Comparison of ENCODE assay signal across 27 mouse cellular contexts in genomic region chr3:146304556-146305405, GRCm38 (mm10).
DNase-seq lines count a peak whose midpoint lies in the region; ATAC-seq lines count a peak whose summit lies in the region.
"Had no signal": no experiment of that assay in that cellular context is flagged by ENCODE, and none has a peak within 500 bp of the region (broad histone marks: within the 10 kb centered on the region; RNA-seq: fewer than 3 reads in every experiment).

No protein-coding gene starts in this region.

- WGBS in hindbrain, embryonic 10.5 days: 88% methylated on average over 21 of the region's 21 CpGs
- 85% methylated on average over 21 of the region's 21 CpGs for WGBS in hindbrain, embryonic 11.5 days
- WGBS in neural tube, embryonic 13.5 days: 84% methylated on average over 21 of the region's 21 CpGs
- 80% methylated on average over 21 of the region's 21 CpGs for WGBS in neural tube, embryonic 15.5 days
- 75% methylated on average over 21 of the region's 21 CpGs for WGBS in hindbrain, embryonic 16.5 days

- H3K27ac ChIP-seq in hindbrain, embryonic 10.5 days: 0 out of 2 replicates have a peak overlapping the region, but pooled peaks have one; percentile 8
- no peak overlapping the region for H3K27ac ChIP-seq in hindbrain, embryonic 11.5 days (ENCODE audit: low read depth, low read length)
- H3K27ac ChIP-seq in neural tube, embryonic 13.5 days (replicated peaks): no peak overlapping the region
- no peak overlapping the region for H3K27ac ChIP-seq in neural tube, embryonic 15.5 days (replicated peaks)
- no peak overlapping the region for H3K27ac ChIP-seq in hindbrain, embryonic 16.5 days (ENCODE audit: low read depth, low read length)
- H3K27ac ChIP-seq: embryonic facial prominence, embryonic 10.5 days; embryonic facial prominence, embryonic 15.5 days; forebrain, embryonic 13.5 days; heart, adult 2 months; heart, embryonic 15.5 days; limb, embryonic 12.5 days; liver, embryonic 15.5 days; lung, embryonic 15.5 days had no signal

- no peak for DNase-seq in hindbrain, embryonic 10.5 days (ENCODE audit: low spot score)
- DNase-seq in hindbrain, embryonic 11.5 days (ENCODE audit: low spot score): no peak
- no peak for DNase-seq in lung, postnatal 25 days (ENCODE audit: low spot score)
- DNase-seq in gastrocnemius, adult 8-10 months (ENCODE audit: low spot score in 2 of 2): no peak
- DNase-seq: adrenal gland, adult 8-10 months; B cell, adult 2 months; cerebellum, adult 8-10 months; cerebellum, postnatal 25 days; gastrocnemius, postnatal 25 days; heart, adult 2 months; heart, postnatal 36 days; kidney, adult 9 months; kidney, postnatal 10 days; lung, postnatal 36 days; midbrain, embryonic 14.5 days; thymus, adult 2 months; thymus, postnatal 4 days had no signal

- no peaks in the 10 kb centered on the region for H3K36me3 ChIP-seq in hindbrain, embryonic 10.5 days
- H3K36me3 ChIP-seq in hindbrain, embryonic 11.5 days (ENCODE audit: control insufficient read depth, insufficient read depth, low read length): no peaks in the 10 kb centered on the region
- no peaks in the 10 kb centered on the region for H3K36me3 ChIP-seq in neural tube, embryonic 13.5 days
- H3K36me3 ChIP-seq in neural tube, embryonic 15.5 days: no peaks in the 10 kb centered on the region
- H3K36me3 ChIP-seq in hindbrain, embryonic 16.5 days (ENCODE audit: control insufficient read depth, insufficient read depth, low read length): no peaks in the 10 kb centered on the region
- H3K36me3 ChIP-seq: embryonic facial prominence, embryonic 10.5 days; embryonic facial prominence, embryonic 15.5 days; heart, embryonic 15.5 days; limb, embryonic 12.5 days; liver, embryonic 15.5 days; lung, embryonic 15.5 days had no signal

- H3K4me2 ChIP-seq in hindbrain, embryonic 11.5 days (replicated peaks; ENCODE audit: low read depth, low read length): no peak overlapping the region
- H3K4me2 ChIP-seq in neural tube, embryonic 13.5 days: no peak overlapping the region
- H3K4me2 ChIP-seq in neural tube, embryonic 15.5 days: no peak overlapping the region
- H3K4me2 ChIP-seq in hindbrain, embryonic 16.5 days (ENCODE audit: low read length): no peak overlapping the region
- H3K4me2 ChIP-seq: embryonic facial prominence, embryonic 15.5 days; forebrain, embryonic 13.5 days; heart, embryonic 15.5 days; limb, embryonic 12.5 days; liver, embryonic 15.5 days; lung, embryonic 15.5 days had no signal

- no peak for ATAC-seq in hindbrain, embryonic 11.5 days (ENCODE audit: low FRiP score)
- peak; percentile 67; the same call in 1 of the 2 replicates for ATAC-seq in neural tube, embryonic 13.5 days (ENCODE audit: low read depth)
- ATAC-seq in neural tube, embryonic 15.5 days (ENCODE audit: low FRiP score): no peak
- ATAC-seq in hindbrain, embryonic 16.5 days: peak; percentile 54; the same call in 1 of the 2 replicates
- ATAC-seq: forebrain, embryonic 13.5 days had no signal

- no peaks in the 10 kb centered on the region for H3K27me3 ChIP-seq in hindbrain, embryonic 10.5 days (ENCODE audit: insufficient read depth, poor library complexity, severe bottlenecking)
- H3K27me3 ChIP-seq in hindbrain, embryonic 11.5 days (ENCODE audit: control insufficient read depth, insufficient read depth, low read length): no peaks in the 10 kb centered on the region
- H3K27me3 ChIP-seq in neural tube, embryonic 13.5 days: no peaks in the 10 kb centered on the region
- no peaks in the 10 kb centered on the region for H3K27me3 ChIP-seq in neural tube, embryonic 15.5 days (replicated peaks)
- H3K27me3 ChIP-seq in hindbrain, embryonic 16.5 days (replicated peaks; ENCODE audit: control insufficient read depth, insufficient read depth, low read length): no peaks in the 10 kb centered on the region
- H3K27me3 ChIP-seq: embryonic facial prominence, embryonic 15.5 days; forebrain, embryonic 13.5 days; heart, embryonic 15.5 days; limb, embryonic 12.5 days; liver, embryonic 15.5 days; lung, embryonic 15.5 days had no signal

- no peak overlapping the region for H3K9ac ChIP-seq in hindbrain, embryonic 11.5 days (ENCODE audit: low read depth, low read length)
- H3K9ac ChIP-seq in neural tube, embryonic 13.5 days: no peak overlapping the region
- no peak overlapping the region for H3K9ac ChIP-seq in neural tube, embryonic 15.5 days (replicated peaks)
- no peak overlapping the region for H3K9ac ChIP-seq in hindbrain, embryonic 16.5 days (ENCODE audit: low read depth, low read length)
- H3K9ac ChIP-seq: embryonic facial prominence, embryonic 15.5 days; forebrain, embryonic 13.5 days; heart, embryonic 15.5 days; limb, embryonic 12.5 days; liver, embryonic 15.5 days; lung, embryonic 15.5 days had no signal

- H3K9me3 ChIP-seq in hindbrain, embryonic 10.5 days: no peaks in the 10 kb centered on the region
- H3K9me3 ChIP-seq in hindbrain, embryonic 11.5 days (ENCODE audit: control insufficient read depth, low read length): no peaks in the 10 kb centered on the region
- H3K9me3 ChIP-seq in neural tube, embryonic 13.5 days: no peaks in the 10 kb centered on the region
- no peaks in the 10 kb centered on the region for H3K9me3 ChIP-seq in neural tube, embryonic 15.5 days (replicated peaks)
- H3K9me3 ChIP-seq in hindbrain, embryonic 16.5 days (ENCODE audit: control insufficient read depth, low read length): no peaks in the 10 kb centered on the region
- H3K9me3 ChIP-seq: embryonic facial prominence, embryonic 10.5 days; embryonic facial prominence, embryonic 15.5 days; forebrain, embryonic 13.5 days; heart, embryonic 15.5 days; limb, embryonic 12.5 days; liver, embryonic 15.5 days; lung, embryonic 15.5 days had no signal

- H3K4me1 ChIP-seq in hindbrain, embryonic 10.5 days (replicated peaks): peaks cover 15% of the 10 kb centered on the region
- H3K4me1 ChIP-seq in hindbrain, embryonic 11.5 days (replicated peaks; ENCODE audit: control insufficient read depth, insufficient read depth, low read length): no peaks in the 10 kb centered on the region
- 0 out of 2 replicates have a peak, but pooled peaks cover 7% of the 10 kb centered on the region for H3K4me1 ChIP-seq in neural tube, embryonic 13.5 days (replicated peaks)
- H3K4me1 ChIP-seq in neural tube, embryonic 15.5 days: no peaks in the 10 kb centered on the region
- no peaks in the 10 kb centered on the region for H3K4me1 ChIP-seq in hindbrain, embryonic 16.5 days (ENCODE audit: control insufficient read depth, insufficient read depth, low read depth, low read length)
- H3K4me1 ChIP-seq: embryonic facial prominence, embryonic 10.5 days; embryonic facial prominence, embryonic 15.5 days; forebrain, embryonic 13.5 days; liver, embryonic 15.5 days; lung, embryonic 15.5 days had no signal

- H3K4me3 ChIP-seq in hindbrain, embryonic 10.5 days: no peak overlapping the region
- no peak overlapping the region for H3K4me3 ChIP-seq in hindbrain, embryonic 11.5 days (ENCODE audit: low read depth, low read length)
- no peak overlapping the region for H3K4me3 ChIP-seq in neural tube, embryonic 13.5 days
- H3K4me3 ChIP-seq in neural tube, embryonic 15.5 days (replicated peaks): no peak overlapping the region
- no peak overlapping the region for H3K4me3 ChIP-seq in hindbrain, embryonic 16.5 days (ENCODE audit: low read length)
- H3K4me3 ChIP-seq: embryonic facial prominence, embryonic 10.5 days; embryonic facial prominence, embryonic 15.5 days; forebrain, embryonic 13.5 days; heart, adult 2 months; heart, embryonic 15.5 days; limb, embryonic 12.5 days; liver, embryonic 15.5 days; lung, embryonic 15.5 days had no signal

Comparison
In these comparisons a context has a peak if more than half of its experiments do, and no peak if none do; other contexts are left out.
1. ATAC-seq: peak in neural tube, embryonic 13.5 days (single experiment) and hindbrain, embryonic 16.5 days (single experiment); none in hindbrain, embryonic 11.5 days (single experiment) and neural tube, embryonic 15.5 days (single experiment).